In the genomic region with DNA sequence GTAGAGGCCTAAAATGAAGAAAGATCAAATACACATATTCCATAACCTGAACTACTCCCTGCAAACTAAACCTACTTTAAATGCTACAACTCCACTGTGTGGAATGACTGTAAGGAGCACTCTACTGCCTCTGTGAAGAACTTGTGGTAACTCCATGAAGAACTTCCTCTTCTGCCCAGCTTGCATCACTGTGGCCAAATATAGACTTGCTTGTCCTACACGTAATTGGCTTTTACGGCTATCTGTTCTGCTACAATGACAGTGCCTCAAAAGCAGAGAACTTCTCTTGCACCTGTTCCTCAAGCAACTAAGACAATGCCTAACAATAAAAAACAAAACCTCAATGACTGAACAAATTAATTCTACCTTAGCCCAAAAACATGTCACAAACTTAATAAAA, we compare ENCODE assay signal across 20 mouse cellular contexts. TPM values are rescaled to one million over a fixed set of nuclear protein-coding genes. Genes with fewer than 3 reads are reported as not detected.
DNase-seq lines count a peak whose midpoint lies in the region; ATAC-seq and TF ChIP-seq lines count a peak whose summit lies in the region.
"Had no signal": no experiment of that assay in that cellular context is flagged by ENCODE, and none has a peak within 500 bp of the region (broad histone marks: within the 10 kb centered on the region; RNA-seq: fewer than 3 reads in every experiment).

No protein-coding gene starts in this region.

- no peaks in the 10 kb centered on the region for H3K79me2 ChIP-seq in liver, adult 2 months (ENCODE audit: control insufficient read depth, insufficient read depth, low read length)

- ATAC-seq in liver, embryonic 12.5 days, result no peak
- peak; percentile 99 for ATAC-seq in megakaryocyte progenitor cell, adult 5-6 weeks (replicated peaks; ENCODE audit: poor library complexity)
- ATAC-seq: forebrain, embryonic 16.5 days; midbrain, embryonic 15.5 days; Patski had no signal

- no peak for TF ChIP-seq CTCF in liver, adult 2 months (IDR thresholded peaks at IDR 0.05; ENCODE audit: low read depth, low read length)

- 87% methylated on average over 2 of the region's 2 CpGs for WGBS in liver, adult 2 months
- 30% methylated on average over 2 of the region's 2 CpGs for WGBS in liver, embryonic 12.5 days (ENCODE audit: insufficient replicate concordance)

- H3K9ac ChIP-seq in liver, adult 2 months (ENCODE audit: low read depth, low read length), result no peak overlapping the region
- no peak overlapping the region for H3K9ac ChIP-seq in liver, embryonic 12.5 days
- H3K9ac ChIP-seq: hindbrain, embryonic 14.5 days; midbrain, embryonic 15.5 days; neural tube, embryonic 15.5 days had no signal

- no peak for TF ChIP-seq POLR2A in liver, adult 2 months (IDR thresholded peaks at IDR 0.05; ENCODE audit: extremely low read depth, insufficient read depth, low read length)

- no peak overlapping the region for H3K27ac ChIP-seq in liver, adult 2 months (replicated peaks; ENCODE audit: insufficient read depth, low read depth, low read length)
- H3K27ac ChIP-seq in liver, embryonic 12.5 days, result no peak overlapping the region
- H3K27ac ChIP-seq: hindbrain, embryonic 14.5 days; midbrain, embryonic 15.5 days; neural tube, embryonic 15.5 days had no signal

- H3K9me3 ChIP-seq in liver, embryonic 12.5 days (replicated peaks), result no peaks in the 10 kb centered on the region
- H3K9me3 ChIP-seq: midbrain, embryonic 15.5 days; neural tube, embryonic 15.5 days had no signal

- H3K4me1 ChIP-seq in liver, adult 2 months (ENCODE audit: control insufficient read depth, insufficient read depth, low read length), result no peaks in the 10 kb centered on the region
- no peaks in the 10 kb centered on the region for H3K4me1 ChIP-seq in liver, embryonic 12.5 days

- H3K27me3 ChIP-seq in liver, adult 2 months (ENCODE audit: control insufficient read depth, insufficient read depth, low read length), result no peaks in the 10 kb centered on the region
- H3K27me3 ChIP-seq in liver, embryonic 12.5 days (replicated peaks), result no peaks in the 10 kb centered on the region
- H3K27me3 ChIP-seq: midbrain, embryonic 15.5 days; neural tube, embryonic 15.5 days; Patski had no signal

- H3K4me2 ChIP-seq in liver, embryonic 12.5 days, result no peak overlapping the region
- H3K4me2 ChIP-seq: heart, embryonic 11.5 days; hindbrain, embryonic 14.5 days; midbrain, embryonic 15.5 days; neural tube, embryonic 15.5 days had no signal

- H3K4me3 ChIP-seq in liver, adult 2 months (ENCODE audit: insufficient read depth, low read depth, low read length), result no peak overlapping the region
- H3K4me3 ChIP-seq in liver, embryonic 12.5 days, result no peak overlapping the region
- H3K4me3 ChIP-seq: midbrain, embryonic 15.5 days; neural tube, embryonic 15.5 days had no signal

- peak; percentile 10 for DNase-seq in liver, adult 2 months (ENCODE audit: extremely low read depth, low read depth, low spot score)
- DNase-seq in 416B (ENCODE audit: low read depth), result peak; percentile 70
- DNase-seq in MEL-GATA-1-ER (ENCODE audit: extremely low read depth, low read depth), result peak; percentile 91
- no peak for DNase-seq in urinary bladder, postnatal 36 days (ENCODE audit: low spot score in 2 of 2)
- no peak for DNase-seq in layer of hippocampus, adult 11-12 months (ENCODE audit: low spot score)
- DNase-seq in frontal cortex, postnatal 36 days (ENCODE audit: low spot score in 2 of 2), result no peak
- DNase-seq: adrenal gland, adult 8-10 months; cerebellum, adult 9-11 months; heart, postnatal 10 days; kidney, adult 9 months; right cerebral cortex, postnatal 14 days; thymus, postnatal 4 days had no signal

- no peaks in the 10 kb centered on the region for H3K36me3 ChIP-seq in liver, adult 2 months (ENCODE audit: control insufficient read depth, insufficient read depth, low read length)
- no peaks in the 10 kb centered on the region for H3K36me3 ChIP-seq in liver, embryonic 12.5 days
- H3K36me3 ChIP-seq: midbrain, embryonic 15.5 days had no signal

RNA-seq across cellular contexts. Expression of gene Dclk2, which starts 26.2 kb away (rescaled TPM):
- total RNA-seq in liver, adult 2 months (2014; rRNA removed), result 0.28 and 0.67 TPM in 2 replicates
- polyA plus RNA-seq in liver, adult 2 months (2012; rRNA removed), result 0.34 and 0.87 TPM in 2 replicates
- polyA plus RNA-seq in liver, embryonic 12.5 days (2016; fragmentation: Nextera tagmentation; extraction: Ambion mirVana), result 11.1 and 11.3 TPM in 2 replicates
- 0.44 and 1.4 TPM in 2 replicates for total RNA-seq in megakaryocyte progenitor cell, adult 5-6 weeks (2015)
- total RNA-seq in megakaryocyte progenitor cell, adult 5-6 weeks (2017), result 0.62 and 1.6 TPM in 2 replicates

Comparison
In these comparisons a context has a peak if more than half of its experiments do, and no peak if none do; other contexts are left out.
1. DNase-seq: peak in liver, adult 2 months (single experiment), 416B (single experiment) and MEL-GATA-1-ER (single experiment); none in urinary bladder, postnatal 36 days (0 of 2), layer of hippocampus, adult 11-12 months (single experiment) and frontal cortex, postnatal 36 days (0 of 2).